Mouse (Mus musculus) heart, adult 2 months (tissue): ENCODE data around the gene Ssc4d. TPM values are rescaled to one million over a fixed set of nuclear protein-coding genes. Genes with fewer than 3 reads are reported as not detected.

Experiments used
- DNase-seq, 2 experiments: peaks; one replicate each; pipeline ENCODE4 v3.0.0; 2021
- H3K27ac ChIP-seq: fragments of 200-600 bp; 2 replicates; pipeline ENCODE4 v1.8.1; 2022
- H3K27me3 ChIP-seq: fragments of 200-500 bp; 2 replicates; pipeline ENCODE4 v1.6.1; 2012; ENCODE audit warnings: mild to moderate bottlenecking, low read length, inconsistent platforms, mixed read lengths; ENCODE audit not compliant: control insufficient read depth, insufficient read depth
- H3K36me3 ChIP-seq: fragments of 200-500 bp; 2 replicates; pipeline ENCODE4 v1.6.1; 2012; ENCODE audit warnings: low read length, inconsistent platforms; ENCODE audit not compliant: control insufficient read depth, insufficient read depth
- H3K4me1 ChIP-seq: fragments of 200-500 bp; 2 replicates; pipeline ENCODE4 v1.6.1; 2011; ENCODE audit warnings: low read length; ENCODE audit not compliant: control insufficient read depth, insufficient read depth
- H3K4me3 ChIP-seq: fragments of 200-600 bp; 2 replicates; pipeline ENCODE4 v1.8.1; 2022
- H3K79me2 ChIP-seq: fragments of 200-500 bp; replicated peaks from 2 replicates; pipeline ENCODE4 v1.6.1; 2012; ENCODE audit warnings: mild to moderate bottlenecking, inconsistent platforms, low read length, moderate library complexity, mixed read lengths; ENCODE audit not compliant: control insufficient read depth, insufficient read depth
- H3K9ac ChIP-seq: fragments of 200-500 bp; 2 replicates; pipeline ENCODE4 v1.6.1; 2012; ENCODE audit warnings: low read depth, mild to moderate bottlenecking, control low read depth, inconsistent platforms, low read length, mixed read lengths
- CTCF ChIP-seq: fragments of 200-600 bp; IDR thresholded peaks from 2 replicates; pipeline ENCODE4 v1.8.1; 2022; ENCODE audit warnings: antibody characterized with exemption, mild to moderate bottlenecking, moderate library complexity
- EP300 ChIP-seq: fragments of 200-500 bp; IDR thresholded peaks from 2 replicates; pipeline ENCODE4 v1.6.1; 2011; ENCODE audit warnings: low read depth, low read length, control low read depth; ENCODE audit not compliant: insufficient read depth
- POLR2A ChIP-seq: fragments of 200-500 bp; IDR thresholded peaks from 2 replicates; pipeline ENCODE4 v1.6.1; 2011; ENCODE audit warnings: mild to moderate bottlenecking, low read depth, low read length, control low read depth; ENCODE audit not compliant: insufficient read depth
- WGBS: fragments of 180-500 bp; shearing (Covaris S2); methylation state at CpG from one replicate; pipeline ENCODE4 v1.1.7; 2018; 5-methylcytosine and 5-hydroxymethylcytosine counted together
- intact Hi-C: fragments of 180-260 bp; cut with DNase I; formaldehyde crosslinking; loops from one replicate; pipeline ENCODE4 v1.15.1; 2025
- polyA plus RNA-seq: library from polyadenylated mRNA; depleted of rRNA; stranded (reverse); fragments of >200 nt; gene quantifications from 2 replicates; pipeline ENCODE4 v1.2.3, GENCODE M21; 2012
- total RNA-seq, 2 experiments: library from RNA; stranded (reverse); gene quantifications; 2 replicates each; pipeline ENCODE4 v1.2.3; 2021

Gene Ssc4d
- total and polyA plus RNA-seq, 3 experiments: 0.09 to 1.0 (median 0.21) TPM

DNA sequence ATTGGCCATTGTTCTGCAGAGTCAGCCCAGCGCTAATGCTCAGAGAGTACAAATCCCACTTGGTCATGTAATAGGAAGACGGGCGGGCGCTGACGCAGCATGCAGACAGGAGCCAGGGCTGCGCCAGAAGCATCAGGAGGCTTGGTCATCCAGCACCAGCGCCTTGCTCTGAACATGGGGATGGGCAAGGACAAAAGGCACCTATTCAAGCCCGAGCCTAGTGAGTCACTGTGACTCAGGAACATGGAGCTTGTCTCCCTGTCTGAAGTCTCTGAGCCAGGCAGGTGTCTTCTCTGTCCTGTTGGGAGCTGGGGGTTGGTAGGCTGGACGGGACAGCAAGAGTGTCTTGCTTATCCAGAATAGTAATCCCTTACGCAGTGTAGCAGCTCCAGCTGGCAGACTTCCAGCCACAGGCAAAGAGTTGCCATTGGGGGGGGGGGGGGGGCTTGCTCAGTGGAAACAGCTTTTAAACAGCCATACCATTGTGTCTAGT, 28.4 kb downstream of the Ssc4d start:
- Histone ChIP-seq H3K79me2 (no peaks in the 10 kb centered on the region), H3K27ac (no peak overlapping the region), H3K27me3 (no peaks in the 10 kb centered on the region), H3K36me3 (no peaks in the 10 kb centered on the region), H3K4me1 (peaks cover 2% of the 10 kb centered on the region), H3K9ac (no peak overlapping the region), H3K4me3 (no peak overlapping the region)
- DNase-seq: no peak
- intact Hi-C loops: no loop called here
- WGBS: 47% methylated on average over 10 of the region's 10 CpGs
- no peak for TF ChIP-seq POLR2A

DNA sequence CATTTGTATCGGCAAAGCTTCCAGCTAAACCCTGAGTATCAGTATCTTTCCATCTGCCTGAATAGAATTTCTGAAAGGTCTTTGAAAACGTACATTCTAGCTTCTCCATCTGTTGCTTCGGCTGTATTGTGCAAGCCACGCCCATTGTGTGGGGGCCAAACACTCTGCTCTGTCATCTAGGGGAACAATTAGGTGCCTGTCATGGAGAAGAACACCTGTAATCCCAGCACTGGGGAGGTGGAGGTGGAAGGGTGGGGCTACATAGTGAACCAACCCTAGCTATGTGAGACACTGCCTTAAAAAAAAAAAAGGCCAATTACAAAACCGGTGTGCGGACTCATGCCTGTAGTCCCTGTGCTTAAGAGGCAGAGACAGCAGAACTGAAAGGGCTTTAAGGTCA, 31.6 kb downstream of the Ssc4d start:
- H3K9ac ChIP-seq: no peak overlapping the region
- TF ChIP-seq EP300: no peak
- no peak for TF ChIP-seq POLR2A
- TF ChIP-seq CTCF: no peak
- no peaks in the 10 kb centered on the region for H3K27me3 ChIP-seq
- H3K79me2 ChIP-seq: no peaks in the 10 kb centered on the region
- intact Hi-C loops: no loop called here
- peaks cover 2% of the 10 kb centered on the region for H3K4me1 ChIP-seq
- no peak overlapping the region for H3K4me3 ChIP-seq
- WGBS: 67% methylated on average over 6 of the region's 6 CpGs
- H3K27ac ChIP-seq: no peak overlapping the region
- no peak for DNase-seq
- no peaks in the 10 kb centered on the region for H3K36me3 ChIP-seq

DNA sequence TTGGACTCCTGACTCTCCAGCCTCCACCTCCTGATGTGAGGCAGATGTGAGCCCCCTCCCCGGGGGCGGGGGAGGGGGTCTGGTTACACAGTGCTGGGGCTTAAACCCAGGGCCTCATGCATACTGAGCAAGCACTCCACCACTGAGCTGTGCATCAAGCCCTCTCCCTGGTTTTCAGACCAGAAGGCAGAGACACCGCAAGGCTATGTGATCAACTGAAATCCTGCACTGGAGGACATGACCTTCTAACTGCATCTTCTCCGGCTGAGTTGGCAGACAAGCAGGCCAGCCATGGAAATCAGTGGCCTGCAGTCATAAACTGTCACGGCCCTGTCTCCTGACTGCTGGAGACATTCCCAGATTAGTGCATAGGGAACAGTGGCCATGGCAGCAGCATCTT, 33.7 kb downstream of the Ssc4d start:
- Histone ChIP-seq H3K4me1 (no peaks in the 10 kb centered on the region), H3K36me3 (no peaks in the 10 kb centered on the region), H3K9ac (no peak overlapping the region), H3K79me2 (no peaks in the 10 kb centered on the region), H3K27ac (no peak overlapping the region), H3K4me3 (no peak overlapping the region), H3K27me3 (no peaks in the 10 kb centered on the region)
- 45% methylated on average over 5 of the region's 5 CpGs for WGBS
- intact Hi-C loops: no loop called here
- TF ChIP-seq CTCF: no peak
- no peak for TF ChIP-seq POLR2A
- TF ChIP-seq EP300: 0 out of 2 replicates have a peak, but pooled peaks have one; percentile 47
- DNase-seq: peak in 1 of 2 experiments; percentile 52

DNA sequence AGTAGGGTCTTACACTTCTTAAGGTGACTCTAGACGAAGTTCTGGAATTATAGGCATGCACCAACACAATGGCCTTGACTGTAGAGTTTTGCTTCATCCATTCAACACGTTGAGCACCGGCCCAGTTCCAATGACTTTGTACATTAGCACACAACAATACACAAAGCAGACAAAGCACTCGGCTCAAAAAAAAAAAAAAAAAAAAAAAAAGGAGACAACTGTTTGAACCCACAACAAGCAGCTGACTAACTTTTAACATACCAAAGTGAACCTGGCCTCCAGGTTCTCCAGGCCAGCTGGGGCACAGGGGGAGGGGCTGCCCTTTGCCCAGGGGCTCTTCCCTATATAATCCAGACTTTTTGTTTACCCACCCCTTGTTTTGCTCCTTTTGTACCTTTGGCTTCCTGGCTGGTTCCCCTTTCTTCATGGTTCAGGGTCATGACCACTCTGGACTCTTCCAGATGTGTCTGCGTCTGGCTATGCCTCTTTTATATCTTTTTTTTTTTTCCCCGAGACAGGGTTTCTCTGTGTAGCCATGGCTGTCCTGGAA, 38.6 kb downstream of the Ssc4d start:
- intact Hi-C loops: loop anchor here (1.0 to 2.0 kb wide), 2 partner anchors 21 to 31 kb away; no protein-coding TSS in a partner anchor
- WGBS: 84% methylated on average over 6 of the region's 6 CpGs
- TF ChIP-seq POLR2A: no peak
- no peak for TF ChIP-seq CTCF
- TF ChIP-seq EP300: no peak
- peaks cover 16% of the 10 kb centered on the region for H3K36me3 ChIP-seq
- H3K4me3 ChIP-seq: no peak overlapping the region
- H3K27me3 ChIP-seq: no peaks in the 10 kb centered on the region
- peak overlapping the region; percentile 98; the same call in 1 of the 2 replicates for H3K27ac ChIP-seq
- H3K4me1 ChIP-seq: peaks cover 8% of the 10 kb centered on the region
- no peak overlapping the region for H3K9ac ChIP-seq
- H3K79me2 ChIP-seq: no peaks in the 10 kb centered on the region
- DNase-seq: no peak

DNA sequence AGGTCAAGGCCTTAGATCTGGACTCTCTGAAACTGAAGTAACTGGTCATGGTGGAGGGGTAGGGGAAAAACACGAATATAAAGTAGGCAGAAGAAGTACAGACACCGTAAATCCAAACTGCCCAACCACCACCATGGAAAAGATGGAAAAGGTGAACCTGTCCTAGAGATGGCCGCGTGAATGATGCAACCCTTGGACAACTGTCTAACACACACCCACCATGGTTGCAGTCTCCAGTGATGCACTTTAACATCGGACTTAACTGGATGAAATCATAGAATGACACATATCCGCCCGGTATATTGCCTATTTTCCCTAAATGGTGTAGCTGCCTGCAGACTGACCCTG, 39.2 kb downstream of the Ssc4d start:
- Histone ChIP-seq H3K4me3 (peak overlapping the region; percentile 19; the same call in 1 of the 2 replicates), H3K4me1 (peaks cover 8% of the 10 kb centered on the region), H3K9ac (peak overlapping the region; percentile 34), H3K27ac (peak overlapping the region; percentile 98), H3K27me3 (no peaks in the 10 kb centered on the region), H3K79me2 (no peaks in the 10 kb centered on the region), H3K36me3 (peaks cover 21% of the 10 kb centered on the region)
- intact Hi-C loops: loop anchor here (1.0 to 2.0 kb wide), 2 partner anchors 21 to 30 kb away; no protein-coding TSS in a partner anchor
- 51% methylated on average over 7 of the region's 7 CpGs for WGBS
- no peak for DNase-seq
- TF ChIP-seq POLR2A (no peak), CTCF (no peak), EP300 (no peak)

DNA sequence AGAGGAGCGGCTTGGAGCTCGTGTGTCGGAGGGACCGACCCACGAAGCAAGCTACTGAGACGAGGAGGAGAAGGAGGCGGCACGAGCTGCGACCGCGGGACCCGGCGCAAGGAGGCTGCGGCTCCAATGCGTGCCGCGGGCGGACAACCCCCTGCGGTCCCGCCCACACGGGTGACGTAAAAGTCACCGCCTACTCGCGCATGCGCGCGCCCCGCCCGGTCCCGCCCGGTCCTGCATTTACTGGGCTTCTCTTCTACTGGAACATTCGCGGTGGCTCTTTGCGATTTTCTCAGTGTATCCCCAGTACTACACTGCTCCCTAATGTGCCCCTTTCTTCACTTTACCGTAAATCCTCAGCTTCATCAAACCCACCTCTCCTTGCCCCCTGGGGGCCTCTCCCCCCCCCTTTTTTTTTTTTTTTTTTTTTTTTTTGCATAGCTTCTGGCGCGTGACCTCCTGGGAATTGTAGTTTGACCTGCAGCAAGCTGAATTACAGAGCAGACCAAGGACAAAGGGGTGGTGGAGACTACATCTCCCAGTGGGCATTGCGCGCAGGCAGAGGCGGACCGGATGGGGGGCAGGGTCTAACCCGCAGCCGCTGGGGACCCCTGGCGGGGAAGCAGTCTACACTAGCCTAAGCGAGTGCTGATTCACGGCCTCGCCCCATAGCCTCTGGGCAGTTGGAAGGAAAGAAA, 39.7 kb downstream of the Ssc4d start, which contains the start of gene Ywhag:
Ywhag (minus strand) TSS at position 136 of the 695 bp plus-strand sequence.
- TF ChIP-seq EP300: peak; percentile 38
- peak; percentile 99 for TF ChIP-seq POLR2A
- TF ChIP-seq CTCF: peak; percentile 80
- peaks cover 8% of the 10 kb centered on the region for H3K4me1 ChIP-seq
- no peaks in the 10 kb centered on the region for H3K79me2 ChIP-seq
- peak; percentile 98 to 100 for DNase-seq
- under 1% methylated on average over 48 of the region's 48 CpGs for WGBS
- peak within 1 kb of the TSS; percentile 91 for H3K9ac ChIP-seq
- peak within 1 kb of the TSS; percentile 97 for H3K4me3 ChIP-seq
- no peaks in the 10 kb centered on the region for H3K27me3 ChIP-seq
- H3K36me3 ChIP-seq: peaks cover 21% of the 10 kb centered on the region
- intact Hi-C loops: loop anchor here (1.0 to 2.0 kb wide), 2 partner anchors 22 to 30 kb away; no protein-coding TSS in a partner anchor
- H3K27ac ChIP-seq: peak within 1 kb of the TSS; percentile 98
